Mouse (Mus musculus): ENCODE results near the gene Gm20741. TPM values are rescaled to one million over a fixed set of nuclear protein-coding genes. Genes with fewer than 3 reads are reported as not detected.

Gene Gm20741
- polyA plus RNA-seq, 1 experiment: not detected

DNA sequence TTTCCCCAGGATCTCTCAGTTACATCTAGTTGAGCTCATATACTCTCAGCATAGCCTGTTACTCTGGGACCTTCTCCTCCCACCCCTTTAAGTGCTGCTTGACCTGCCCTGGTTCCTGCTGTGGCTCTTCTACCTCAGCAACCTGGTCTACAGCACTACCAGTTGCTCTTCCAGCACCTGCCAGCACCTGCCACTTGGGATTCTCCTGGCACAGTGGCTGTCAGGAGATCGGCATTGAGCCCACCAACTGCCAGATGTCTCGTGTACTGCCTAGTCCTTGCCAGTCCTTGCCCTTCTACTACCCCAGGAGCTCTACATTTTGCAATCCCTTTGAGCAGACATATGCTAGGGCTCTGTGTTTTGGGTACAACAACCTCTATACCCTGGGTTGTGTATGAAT, 25.2 kb downstream of the Gm20741 start:
- Histone ChIP-seq H3K4me1 (ENCODE audit: control insufficient read depth, insufficient read depth, low read length) (no peaks in the 10 kb centered on the region), H3K27ac (ENCODE audit: control insufficient read depth, insufficient read depth, low read depth, low read length) (no peak overlapping the region), H3K36me3 (ENCODE audit: control insufficient read depth, insufficient read depth, low read length) (no peaks in the 10 kb centered on the region), H3K27me3 (ENCODE audit: control insufficient read depth, insufficient read depth, low read length) (no peaks in the 10 kb centered on the region), H3K4me3 (ENCODE audit: control insufficient read depth, low read depth, low read length) (no peak overlapping the region)
- TF ChIP-seq POLR2A (IDR thresholded peaks at IDR 0.05; ENCODE audit: control insufficient read depth, low read depth, low read length) (no peak), CTCF (IDR thresholded peaks at IDR 0.05; ENCODE audit: control insufficient read depth, insufficient read depth, insufficient replicate concordance, low read depth, low read length) (no peak)

DNA sequence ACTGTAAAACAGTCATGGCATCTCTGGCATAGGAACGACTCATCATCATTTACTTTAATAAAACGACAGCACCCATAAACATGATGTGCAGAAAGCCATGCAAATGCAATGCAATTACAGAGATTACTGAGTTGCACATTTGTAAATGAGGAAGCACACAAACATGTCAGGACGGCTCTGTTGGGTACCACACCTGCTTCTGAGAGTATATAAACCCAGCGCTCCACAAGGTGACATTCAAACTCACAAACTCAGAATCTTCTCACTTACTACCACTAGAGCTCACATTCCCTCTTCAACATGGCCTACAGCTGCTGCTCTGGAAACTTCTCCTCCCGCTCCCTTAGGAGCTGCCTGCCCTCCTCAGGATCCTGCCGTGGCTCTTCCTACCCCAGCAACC, 34.4 kb downstream of the Gm20741 start, which contains the start of gene Gm5965:
Gene Gm5965 (plus strand): TSS at position 301 of the 400 bp plus-strand sequence.
- Histone ChIP-seq H3K4me3 (ENCODE audit: control insufficient read depth, low read depth, low read length) (no peak within 1 kb of the TSS), H3K27ac (ENCODE audit: control insufficient read depth, insufficient read depth, low read depth, low read length) (no peak within 1 kb of the TSS), H3K4me1 (ENCODE audit: control insufficient read depth, insufficient read depth, low read length) (no peaks in the 10 kb centered on the region), H3K27me3 (ENCODE audit: control insufficient read depth, insufficient read depth, low read length) (no peaks in the 10 kb centered on the region), H3K36me3 (ENCODE audit: control insufficient read depth, insufficient read depth, low read length) (no peaks in the 10 kb centered on the region)
- TF ChIP-seq POLR2A (IDR thresholded peaks at IDR 0.05; ENCODE audit: control insufficient read depth, low read depth, low read length) (no peak), CTCF (IDR thresholded peaks at IDR 0.05; ENCODE audit: control insufficient read depth, insufficient read depth, insufficient replicate concordance, low read depth, low read length) (no peak)

DNA sequence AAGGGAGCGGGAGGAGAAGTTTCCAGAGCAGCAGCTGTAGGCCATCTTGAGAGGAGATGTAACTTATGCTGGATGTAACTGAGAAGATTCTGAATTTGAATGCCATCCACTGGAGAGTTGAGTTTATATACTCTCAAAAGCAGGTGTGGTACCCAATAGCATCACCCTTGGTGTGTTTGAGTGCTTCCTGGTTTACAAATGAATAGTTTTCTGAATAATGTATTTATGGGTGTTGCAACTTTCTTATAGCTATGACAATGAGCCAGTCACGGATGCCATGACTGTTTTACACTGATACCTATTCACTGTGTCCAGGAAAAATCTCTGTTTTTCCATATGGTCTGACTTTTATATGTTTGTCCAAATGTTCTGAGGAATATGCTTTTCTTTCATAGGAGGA, 37.9 kb downstream of the Gm20741 start, which contains the start of gene 2310057N15Rik:
Gene 2310057N15Rik (minus strand): TSS at position 101 of the 400 bp plus-strand sequence.
- no peaks in the 10 kb centered on the region for H3K36me3 ChIP-seq (ENCODE audit: control insufficient read depth, insufficient read depth, low read length)
- no peak within 1 kb of the TSS for H3K27ac ChIP-seq (ENCODE audit: control insufficient read depth, insufficient read depth, low read depth, low read length)
- TF ChIP-seq CTCF (IDR thresholded peaks at IDR 0.05; ENCODE audit: control insufficient read depth, insufficient read depth, insufficient replicate concordance, low read depth, low read length) (no peak), POLR2A (IDR thresholded peaks at IDR 0.05; ENCODE audit: control insufficient read depth, low read depth, low read length) (no peak)
- no peaks in the 10 kb centered on the region for H3K27me3 ChIP-seq (ENCODE audit: control insufficient read depth, insufficient read depth, low read length)
- H3K4me3 ChIP-seq (ENCODE audit: control insufficient read depth, low read depth, low read length): no peak within 1 kb of the TSS
- no peaks in the 10 kb centered on the region for H3K4me1 ChIP-seq (ENCODE audit: control insufficient read depth, insufficient read depth, low read length)

Other genes starting within 250 kb of the Gm20741 start
- gene Cldn8, start 249.0 kb downstream of the Gm20741 start, polyA plus RNA-seq (2012; rRNA removed): 2.8 TPM in 1 of 2 replicates, not detected in the other
- gene Krtap24-1, start 199.9 kb downstream of the Gm20741 start, polyA plus RNA-seq (2012; rRNA removed): 0.06 TPM in 1 of 2 replicates, not detected in the other
- gene 2310079G19Rik, start 184.6 kb downstream of the Gm20741 start, polyA plus RNA-seq (2012; rRNA removed): not detected in 2 replicates
- not detected in 2 replicates for gene Krtap26-1, start 164.4 kb downstream of the Gm20741 start, polyA plus RNA-seq (2012; rRNA removed)
- not detected in 2 replicates for gene Krtap27-1, start 140.5 kb downstream of the Gm20741 start, polyA plus RNA-seq (2012; rRNA removed)
- not detected in 2 replicates for gene 2310061N02Rik, start 104.3 kb downstream of the Gm20741 start, polyA plus RNA-seq (2012; rRNA removed)
- gene Krtap13-1, start 83.4 kb downstream of the Gm20741 start, polyA plus RNA-seq (2012; rRNA removed): not detected in 2 replicates
- gene Krtap13, start 60.6 kb downstream of the Gm20741 start, polyA plus RNA-seq (2012; rRNA removed): 0.12 and 0.17 TPM in 2 replicates
- gene 2310034C09Rik, start 53.4 kb downstream of the Gm20741 start, polyA plus RNA-seq (2012; rRNA removed): not detected in 2 replicates
- not detected in 2 replicates for gene 2310057N15Rik, start 38.0 kb downstream of the Gm20741 start, polyA plus RNA-seq (2012; rRNA removed)
- gene Gm5965, start 34.3 kb downstream of the Gm20741 start, polyA plus RNA-seq (2012; rRNA removed): not detected in 2 replicates
- not detected in 2 replicates for gene Krtap15, start 8.0 kb upstream of the Gm20741 start, polyA plus RNA-seq (2012; rRNA removed)
- gene Krtap14, start 13.9 kb upstream of the Gm20741 start, polyA plus RNA-seq (2012; rRNA removed): not detected in 2 replicates
- not detected in 2 replicates for gene Krtap19-1, start 57.2 kb upstream of the Gm20741 start, polyA plus RNA-seq (2012; rRNA removed)
- gene Krtap19-2, start 62.0 kb upstream of the Gm20741 start, polyA plus RNA-seq (2012; rRNA removed): not detected in 2 replicates
- not detected in 2 replicates for gene Krtap19-3, start 65.8 kb upstream of the Gm20741 start, polyA plus RNA-seq (2012; rRNA removed)
- gene Krtap19-4, start 72.9 kb upstream of the Gm20741 start, polyA plus RNA-seq (2012; rRNA removed): not detected in 2 replicates
- not detected in 2 replicates for gene Krtap19-5, start 84.2 kb upstream of the Gm20741 start, polyA plus RNA-seq (2012; rRNA removed)
- gene Krtap19-9b, start 120.0 kb upstream of the Gm20741 start, polyA plus RNA-seq (2012; rRNA removed): not detected in 2 replicates
- not detected in 2 replicates for gene Krtap16-3, start 150.7 kb upstream of the Gm20741 start, polyA plus RNA-seq (2012; rRNA removed)
- gene Krtap22-2, start 198.5 kb upstream of the Gm20741 start, polyA plus RNA-seq (2012; rRNA removed): not detected in 2 replicates
- not detected in 2 replicates for gene Gm10229, start 203.1 kb upstream of the Gm20741 start, polyA plus RNA-seq (2012; rRNA removed)
- gene Krtap6-1, start 219.5 kb upstream of the Gm20741 start, polyA plus RNA-seq (2012; rRNA removed): not detected in 2 replicates
- gene Gm10228, start 229.3 kb upstream of the Gm20741 start, polyA plus RNA-seq (2012; rRNA removed): not detected in 2 replicates
- gene Krtap6-5, start 235.7 kb upstream of the Gm20741 start, polyA plus RNA-seq (2012; rRNA removed): not detected in 2 replicates

All from testis, adult 2 months (tissue).